Mouse (Mus musculus) midbrain, embryonic 16.5 days (tissue): ENCODE data around the gene Sbno2. TPM values are rescaled to one million over a fixed set of nuclear protein-coding genes. Genes with fewer than 3 reads are reported as not detected.

Experiments
- ATAC-seq: fragments of 200-750 bp; cut with Nextera tagmentation; 2 replicates; pipeline ENCODE4 v1.8.0; 2017; ENCODE audit warnings: moderate TSS enrichment
- H3K27ac ChIP-seq: fragments of 300-500 bp; sonication (generic); 2 replicates; pipeline ENCODE4 v1.5.1; 2014; ENCODE audit warnings: mild to moderate bottlenecking, low read length, mixed read lengths
- H3K27me3 ChIP-seq: fragments of 300-500 bp; sonication (generic); 2 replicates; pipeline ENCODE4 v1.6.1; 2014; ENCODE audit warnings: low read depth, low read length, mixed read lengths; ENCODE audit not compliant: control insufficient read depth, insufficient read depth
- H3K36me3 ChIP-seq: fragments of 300-500 bp; sonication (generic); 2 replicates; pipeline ENCODE4 v1.6.1; 2014; ENCODE audit warnings: mild to moderate bottlenecking, low read length, moderate library complexity, mixed read lengths; ENCODE audit not compliant: control insufficient read depth, insufficient read depth
- H3K4me1 ChIP-seq: fragments of 300-500 bp; sonication (generic); 2 replicates; pipeline ENCODE4 v1.6.1; 2014; ENCODE audit warnings: mild to moderate bottlenecking, low read length, mixed read lengths; ENCODE audit not compliant: control insufficient read depth, insufficient read depth
- H3K4me2 ChIP-seq: fragments of 300-500 bp; sonication (generic); 2 replicates; pipeline ENCODE4 v1.6.1; 2014; ENCODE audit warnings: mild to moderate bottlenecking, low read length, mixed read lengths
- H3K4me3 ChIP-seq: fragments of 300-500 bp; sonication (generic); 2 replicates; pipeline ENCODE4 v1.5.1; 2014; ENCODE audit warnings: low read depth, mild to moderate bottlenecking, low read length, moderate library complexity, mixed read lengths
- H3K9ac ChIP-seq: fragments of 300-500 bp; sonication (generic); 2 replicates; pipeline ENCODE4 v1.6.1; 2014; ENCODE audit warnings: low read depth, low read length, mixed read lengths
- H3K9me3 ChIP-seq: fragments of 300-500 bp; sonication (generic); replicated peaks from 2 replicates; pipeline ENCODE4 v1.6.1; 2014; ENCODE audit warnings: mild to moderate bottlenecking, low read length, mixed read lengths; ENCODE audit not compliant: control insufficient read depth, poor library complexity, severe bottlenecking
- WGBS: fragments of 180-500 bp; shearing (Covaris S2); extraction: QIAGEN DNeasy Blood & Tissue Kit; methylation state at CpG from one replicate; pipeline ENCODE4 v1.1.7; 2014; 5-methylcytosine and 5-hydroxymethylcytosine counted together
- polyA plus RNA-seq: library from polyadenylated mRNA; unstranded; fragments of >200 nt; fragmentation: Nextera tagmentation; extraction: Ambion mirVana; gene quantifications from 2 replicates; pipeline ENCODE4 v1.2.1, GENCODE M21; 2015

The Sbno2 gene
- polyA plus RNA-seq, 1 experiment from 2014 or later = 11.6 TPM

DNA sequence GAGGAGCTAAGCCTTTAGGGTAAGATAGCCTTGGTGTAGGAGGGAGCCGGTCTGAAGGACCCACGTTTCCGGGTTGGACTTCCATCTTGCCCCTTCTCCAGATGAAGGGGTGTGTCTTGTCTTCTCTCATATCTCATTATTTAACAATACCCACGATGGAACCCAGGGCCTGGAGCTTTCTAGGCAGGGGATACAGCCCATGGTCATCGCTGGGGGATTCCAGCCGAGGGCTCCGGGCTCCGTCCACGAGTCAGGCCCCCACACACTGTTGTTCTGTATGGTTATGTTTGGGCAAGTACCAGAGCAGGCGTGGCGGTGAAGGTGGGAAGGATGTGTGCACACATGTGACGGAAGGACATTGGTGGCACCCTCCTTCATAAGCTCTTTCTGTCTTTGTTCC, 38.8 kb upstream of the Sbno2 start:
- 94% methylated on average over 12 of the region's 12 CpGs for WGBS
- Histone ChIP-seq H3K4me3 (no peak overlapping the region), H3K27me3 (no peaks in the 10 kb centered on the region), H3K9ac (no peak overlapping the region), H3K9me3 (no peaks in the 10 kb centered on the region), H3K36me3 (peaks cover 9% of the 10 kb centered on the region; the same call in 1 of the 2 replicates), H3K4me2 (no peak overlapping the region), H3K4me1 (peaks cover 22% of the 10 kb centered on the region), H3K27ac (no peak overlapping the region)
- ATAC-seq = no peak

DNA sequence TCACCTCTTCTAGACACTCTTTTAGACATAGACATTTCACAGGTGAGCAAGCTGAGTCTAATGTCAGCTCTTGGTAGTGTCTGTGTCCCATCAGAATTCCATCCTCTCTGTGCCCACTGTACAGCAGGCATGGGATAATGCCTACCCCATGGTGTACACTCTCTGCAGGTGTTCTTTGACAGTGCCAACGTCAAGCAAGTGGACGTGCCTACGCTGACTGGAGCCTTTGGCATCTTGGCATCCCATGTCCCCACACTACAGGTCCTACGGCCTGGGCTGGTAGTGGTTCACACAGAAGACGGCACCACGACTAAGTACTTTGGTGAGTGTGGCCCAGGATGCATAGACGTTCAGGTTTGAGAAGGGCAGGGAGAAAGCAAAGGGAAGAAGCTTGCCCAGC, 38.3 kb upstream of the Sbno2 start:
- WGBS = 90% methylated on average over 7 of the region's 7 CpGs
- Histone ChIP-seq H3K27ac (no peak overlapping the region), H3K4me3 (no peak overlapping the region), H3K4me1 (peaks cover 22% of the 10 kb centered on the region), H3K9ac (no peak overlapping the region), H3K4me2 (no peak overlapping the region), H3K36me3 (peaks cover 9% of the 10 kb centered on the region; the same call in 1 of the 2 replicates), H3K9me3 (no peaks in the 10 kb centered on the region), H3K27me3 (no peaks in the 10 kb centered on the region)
- ATAC-seq = no peak

DNA sequence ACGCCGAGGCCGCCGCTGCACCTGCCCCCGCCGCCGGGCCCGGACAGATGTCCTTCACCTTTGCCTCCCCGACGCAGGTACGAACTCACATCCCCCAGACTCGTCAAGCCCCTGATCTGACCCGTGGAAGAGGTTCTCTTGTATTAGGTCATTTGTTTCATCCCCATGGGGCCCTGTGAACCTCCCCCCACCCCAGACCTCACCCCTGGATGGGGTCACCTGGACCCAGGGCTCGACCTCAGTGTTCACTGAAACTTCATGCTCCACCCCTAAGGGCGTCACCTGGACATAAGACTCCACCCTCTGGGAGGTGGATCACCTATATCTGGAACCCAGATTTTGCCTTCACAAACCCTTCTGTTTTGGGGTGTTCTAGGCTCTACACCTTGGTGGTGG, 37.2 kb upstream of the Sbno2 start:
- Histone ChIP-seq H3K4me3 (peak overlapping the region; percentile 81), H3K36me3 (peaks cover 9% of the 10 kb centered on the region; the same call in 1 of the 2 replicates), H3K4me1 (peaks cover 20% of the 10 kb centered on the region), H3K27me3 (no peaks in the 10 kb centered on the region), H3K4me2 (peak overlapping the region; percentile 97), H3K9me3 (no peaks in the 10 kb centered on the region), H3K27ac (peak overlapping the region; percentile 84), H3K9ac (peak overlapping the region; percentile 96)
- under 1% methylated on average over 15 of the region's 15 CpGs for WGBS
- ATAC-seq = no peak

DNA sequence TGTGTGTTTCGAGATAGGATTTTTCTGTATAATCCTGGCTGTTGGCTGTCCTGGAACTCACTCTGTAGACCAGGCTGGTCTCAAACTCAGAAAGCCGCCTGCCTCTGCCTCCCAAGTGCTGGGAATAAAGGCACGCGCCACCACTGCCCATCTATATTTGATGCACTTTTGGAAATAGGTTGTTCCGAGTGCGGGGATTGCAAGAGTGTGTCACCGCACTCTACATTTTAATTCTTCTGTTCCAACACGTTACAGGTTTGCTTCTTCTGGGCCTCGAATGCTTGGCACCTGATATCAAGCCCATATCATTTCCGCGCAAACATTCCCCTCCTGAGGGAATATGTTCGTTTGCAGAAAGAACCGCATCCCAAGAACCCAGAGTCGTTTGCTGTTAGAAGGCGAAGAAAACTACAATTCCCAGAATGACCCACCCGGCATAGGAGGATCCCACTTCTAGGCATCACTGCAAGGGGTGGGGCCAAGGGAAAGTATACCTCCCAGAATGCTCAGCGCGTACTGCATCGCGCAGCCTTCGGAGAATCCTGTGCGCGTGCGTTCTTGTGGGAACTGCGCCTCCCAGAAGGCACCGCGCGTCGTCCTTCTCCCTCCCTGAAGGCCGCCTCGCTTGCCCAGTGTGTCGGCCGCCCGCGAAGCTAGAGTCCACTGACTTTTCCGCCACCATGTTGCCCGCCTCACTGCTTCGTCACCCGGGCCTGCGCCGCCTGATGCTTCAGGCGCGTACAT, 36.6 kb upstream of the Sbno2 start:
- WGBS = 1% methylated on average over 43 of the region's 43 CpGs
- Histone ChIP-seq H3K4me2 (peak overlapping the region; percentile 97), H3K4me3 (peak overlapping the region; percentile 81), H3K9me3 (no peaks in the 10 kb centered on the region), H3K36me3 (peaks cover 9% of the 10 kb centered on the region; the same call in 1 of the 2 replicates), H3K9ac (peak overlapping the region; percentile 96), H3K4me1 (peaks cover 26% of the 10 kb centered on the region), H3K27ac (peak overlapping the region; percentile 85), H3K27me3 (no peaks in the 10 kb centered on the region)
- peak; percentile 84 for ATAC-seq

GRCm38 (mm10) chr10:80141243-80141642, 35.9 kb upstream of the Sbno2 start:
- Histone ChIP-seq H3K9ac (peak overlapping the region; percentile 36; the same call in 1 of the 2 replicates), H3K27ac (peak overlapping the region; percentile 85), H3K4me1 (peaks cover 30% of the 10 kb centered on the region), H3K27me3 (no peaks in the 10 kb centered on the region), H3K4me2 (peak overlapping the region; percentile 97), H3K4me3 (peak overlapping the region; percentile 81), H3K9me3 (no peaks in the 10 kb centered on the region), H3K36me3 (peaks cover 12% of the 10 kb centered on the region; the same call in 1 of the 2 replicates)
- peak; percentile 55 for ATAC-seq
- under 1% methylated on average over 28 of the region's 29 CpGs for WGBS

DNA sequence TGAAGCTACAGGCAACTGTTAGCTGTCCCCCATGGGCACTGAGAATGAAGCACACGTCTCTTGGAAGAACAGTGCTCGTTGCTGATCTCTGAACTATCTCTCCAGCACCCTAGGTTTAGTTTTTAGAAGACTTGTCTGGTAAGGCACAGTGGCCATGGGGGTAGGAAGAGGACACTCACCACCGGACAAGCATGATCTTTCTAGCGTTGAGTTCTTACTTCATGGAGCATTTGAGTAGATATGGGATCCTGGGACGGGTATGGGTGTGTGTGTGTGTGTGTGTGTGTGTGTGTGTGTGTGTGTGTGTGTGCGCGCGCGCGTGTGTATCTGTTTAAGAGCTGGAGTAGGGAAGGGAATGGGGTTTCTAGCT, 35.3 kb upstream of the Sbno2 start, which contains the start of gene Cbarp:
Cbarp (minus strand) TSS at position 170 of the 370 bp plus-strand sequence.
- Histone ChIP-seq H3K36me3 (peaks cover 17% of the 10 kb centered on the region; the same call in 1 of the 2 replicates), H3K27ac (peak within 1 kb of the TSS; percentile 96), H3K9ac (peak within 1 kb of the TSS; percentile 36), H3K4me1 (peaks cover 34% of the 10 kb centered on the region), H3K27me3 (no peaks in the 10 kb centered on the region), H3K4me3 (peak within 1 kb of the TSS; percentile 81), H3K9me3 (no peaks in the 10 kb centered on the region), H3K4me2 (peak within 1 kb of the TSS; percentile 97)
- no peak for ATAC-seq
- 66% methylated on average over 10 of the region's 10 CpGs for WGBS

DNA sequence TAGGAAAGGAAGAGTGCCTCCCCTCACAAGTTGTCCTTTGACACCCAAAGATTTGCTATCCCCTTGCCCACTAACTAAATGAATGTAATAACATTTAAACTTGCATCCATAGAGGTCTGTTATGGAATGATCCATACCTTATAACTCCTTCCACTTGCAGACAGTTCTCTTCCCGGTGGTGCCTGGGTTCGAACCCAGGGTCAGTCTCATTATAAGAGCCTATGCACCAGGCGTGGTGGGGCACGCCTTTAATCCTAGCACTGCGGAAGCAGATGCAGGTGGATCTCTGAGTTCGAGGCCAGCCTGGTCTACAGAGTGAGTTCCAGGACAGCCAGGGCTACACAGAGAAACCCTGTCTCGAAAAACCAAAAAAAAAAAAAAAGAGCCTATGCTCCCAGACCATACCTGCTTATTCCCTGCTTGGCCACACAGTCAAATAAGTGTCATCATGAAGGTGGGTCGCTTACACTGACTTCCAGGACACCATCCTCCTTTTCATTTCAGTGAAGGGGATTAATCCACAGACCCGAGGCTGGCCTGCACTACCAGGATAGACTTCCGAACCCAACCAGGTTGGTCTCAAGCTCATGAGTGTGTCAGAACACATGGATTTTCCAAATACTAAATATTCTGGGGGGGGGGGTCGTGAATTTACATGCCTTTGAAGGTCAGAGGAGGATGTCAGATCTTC, 34.7 kb upstream of the Sbno2 start:
- peak overlapping the region; percentile 96 for H3K27ac ChIP-seq
- H3K4me1 ChIP-seq = peaks cover 34% of the 10 kb centered on the region
- H3K27me3 ChIP-seq = no peaks in the 10 kb centered on the region
- H3K4me3 ChIP-seq = no peak overlapping the region
- H3K9me3 ChIP-seq = no peaks in the 10 kb centered on the region
- no peak for ATAC-seq
- 75% methylated on average over 11 of the region's 11 CpGs for WGBS
- H3K9ac ChIP-seq = no peak overlapping the region
- no peak overlapping the region for H3K4me2 ChIP-seq
- H3K36me3 ChIP-seq = peaks cover 18% of the 10 kb centered on the region; the same call in 1 of the 2 replicates

DNA sequence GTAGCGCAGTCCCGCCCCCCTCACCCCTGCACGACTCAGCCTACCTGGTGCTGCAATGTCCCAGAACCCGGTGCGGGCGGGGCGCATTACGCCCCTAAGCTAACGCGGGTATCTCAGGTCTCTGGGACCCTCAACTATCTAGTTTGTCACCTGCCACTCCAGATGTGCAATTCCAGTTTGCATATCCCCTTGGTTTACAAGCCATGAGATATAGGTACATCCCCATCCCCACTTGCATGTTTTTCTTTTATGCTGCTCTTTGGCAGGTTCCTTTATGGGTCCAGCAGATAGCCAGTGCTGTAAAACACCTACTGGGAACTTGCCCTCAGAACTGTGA, 34.0 kb upstream of the Sbno2 start:
- ATAC-seq = no peak

More for the DNA sequence above, 34.0 kb upstream of the Sbno2 start:
- peak overlapping the region; percentile 86 for H3K4me2 ChIP-seq
- peaks cover 34% of the 10 kb centered on the region for H3K4me1 ChIP-seq
- peak overlapping the region; percentile 96 for H3K27ac ChIP-seq
- no peaks in the 10 kb centered on the region for H3K9me3 ChIP-seq
- H3K27me3 ChIP-seq = no peaks in the 10 kb centered on the region
- peaks cover 21% of the 10 kb centered on the region for H3K36me3 ChIP-seq
- under 1% methylated on average over 10 of the region's 10 CpGs for WGBS
- H3K4me3 ChIP-seq = peak overlapping the region; percentile 70
- peak overlapping the region; percentile 94 for H3K9ac ChIP-seq
